Mouse (Mus musculus) kidney, adult 10 weeks (tissue): ENCODE measurements around the gene Wdr41. TPM values are rescaled to one million over a fixed set of nuclear protein-coding genes. Genes with fewer than 3 reads are reported as not detected.

Experiments
- polyA plus RNA-seq: library from polyadenylated mRNA; stranded (reverse); fragments of 350-450 nt; fragmentation: Illumina TruSeq; extraction: RNeasy Lipid Tissue Mini Kit (QIAGEN cat#74804); gene quantifications from one replicate; pipeline ENCODE4 v1.2.3, GENCODE M21; 2014; ENCODE audit warnings: low read depth, low replicate concordance

Gene Wdr41
- polyA plus RNA-seq, result 14.9 TPM

DNA sequence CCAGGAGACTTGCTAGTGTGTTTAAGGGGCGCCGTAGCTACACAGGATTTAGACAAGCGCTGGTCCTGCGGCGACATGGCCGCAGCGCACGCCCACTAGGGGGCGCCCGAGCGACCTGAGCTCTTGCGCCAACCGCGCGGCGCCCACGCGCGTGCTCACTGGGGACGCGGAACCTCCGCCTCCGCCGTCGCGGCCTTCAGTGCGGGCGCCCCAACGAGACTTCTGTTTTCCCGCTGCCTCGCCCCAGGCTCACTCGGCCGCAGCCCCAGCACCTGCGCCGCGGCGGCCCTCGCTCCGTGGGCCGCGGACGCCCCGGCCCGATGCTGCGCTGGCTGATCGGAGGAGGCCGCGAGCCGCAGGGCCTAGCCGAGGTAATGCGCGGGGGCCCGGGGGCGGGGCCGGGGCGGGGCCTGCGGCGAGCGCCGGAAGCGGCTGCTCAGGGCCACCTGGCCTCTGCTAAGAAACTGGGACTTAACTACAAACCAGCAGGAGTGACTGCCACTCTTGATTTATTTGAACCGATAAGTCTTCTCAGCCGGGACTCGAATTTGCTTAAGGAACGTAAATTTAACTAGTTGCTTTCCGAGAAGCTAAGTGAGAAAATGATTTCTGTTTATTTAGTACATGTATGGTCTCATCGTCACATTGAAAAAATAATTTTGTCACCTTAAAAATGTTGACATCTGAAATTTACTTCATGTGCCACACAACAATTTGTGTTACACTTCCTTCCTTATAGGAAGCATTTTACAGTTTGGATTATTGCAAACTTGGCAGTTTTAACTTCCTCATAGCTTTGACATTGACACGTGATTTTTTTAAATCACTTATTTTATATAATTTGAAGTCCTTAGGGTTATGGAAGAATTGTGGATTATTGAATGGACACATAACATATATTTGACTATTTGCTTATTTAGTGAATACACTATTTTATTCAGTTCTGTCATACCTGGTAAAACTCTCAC, at the start of gene Wdr41:
Gene Wdr41, plus strand, starts transcription at position 126 of the 968 bp plus-strand sequence.

Other genes with a start within 250 kb of the Wdr41 start
- gene Tbca, start 187.4 kb upstream of the Wdr41 start, polyA plus RNA-seq, result 535 TPM
- gene Otp, start 100.7 kb upstream of the Wdr41 start, polyA plus RNA-seq, result not detected